Mouse (Mus musculus): Measurements from ENCODE around the gene Ikzf4.
"Not testable (repeated sequence)": the region's sequence is repeated elsewhere in the genome, so short reads cannot be mapped to it uniquely, and the experiment has no call there.

Ikzf4 gene

GRCm38 (mm10) chr10:128639999-128640398 lies 5.8 kb downstream of the Ikzf4 start:
- no peak for DNase-seq (ENCODE audit: low spot score)

DNA sequence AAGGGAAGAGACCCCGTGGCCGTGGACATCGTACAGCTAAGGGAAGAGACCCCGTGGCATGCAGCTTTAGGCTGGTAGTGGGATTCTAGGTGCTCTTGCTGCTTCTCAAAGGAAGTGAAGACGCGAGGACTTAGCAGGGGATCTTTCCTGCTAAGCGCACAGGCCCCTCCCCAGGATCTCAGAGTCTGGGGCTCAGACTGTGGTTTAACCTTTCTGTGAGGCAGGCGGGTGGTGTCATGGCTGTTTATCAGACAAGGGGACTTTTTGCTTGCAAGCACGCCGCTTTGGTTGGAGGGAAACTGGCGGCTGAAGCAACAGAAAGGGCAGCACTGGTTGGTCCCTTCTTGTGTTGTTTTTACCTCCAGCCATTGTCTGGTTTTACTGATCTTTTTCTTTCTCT lies 8.8 kb downstream of the Ikzf4 start:
- no peak for DNase-seq (ENCODE audit: low spot score)

GRCm38 (mm10) chr10:128636561-128636960 lies 9.2 kb downstream of the Ikzf4 start:
- no peak for DNase-seq (ENCODE audit: low spot score)

- no peak for DNase-seq (ENCODE audit: low spot score)
These were observed 10.1 kb downstream of the Ikzf4 start for GRCm38 (mm10) chr10:128635697-128636096.

DNA sequence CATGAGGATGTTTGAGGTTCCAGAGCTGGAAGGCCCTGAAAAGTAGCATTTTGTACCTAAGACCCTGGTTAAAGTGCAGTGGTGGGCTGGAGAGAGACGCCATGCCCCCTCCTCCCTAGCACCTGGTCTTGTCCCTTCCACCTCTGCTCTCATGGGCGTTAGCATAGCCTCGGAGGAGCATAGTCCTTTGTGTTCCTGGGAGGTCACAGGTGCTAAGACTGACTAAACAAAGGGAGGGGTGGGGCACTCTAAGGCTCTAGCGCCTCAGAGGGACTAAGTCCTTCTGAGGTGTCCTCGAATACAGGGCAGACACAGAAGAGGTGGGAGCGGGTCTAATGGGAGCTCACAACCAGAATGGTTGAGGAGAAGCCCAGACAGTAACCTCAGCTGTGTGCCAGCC lies 14.2 kb downstream of the Ikzf4 start:
- no peak for DNase-seq (ENCODE audit: low spot score)

GRCm38 (mm10) chr10:128630306-128630705 lies 15.5 kb downstream of the Ikzf4 start:
- DNase-seq (ENCODE audit: low spot score), result not testable (repeated sequence)

DNA sequence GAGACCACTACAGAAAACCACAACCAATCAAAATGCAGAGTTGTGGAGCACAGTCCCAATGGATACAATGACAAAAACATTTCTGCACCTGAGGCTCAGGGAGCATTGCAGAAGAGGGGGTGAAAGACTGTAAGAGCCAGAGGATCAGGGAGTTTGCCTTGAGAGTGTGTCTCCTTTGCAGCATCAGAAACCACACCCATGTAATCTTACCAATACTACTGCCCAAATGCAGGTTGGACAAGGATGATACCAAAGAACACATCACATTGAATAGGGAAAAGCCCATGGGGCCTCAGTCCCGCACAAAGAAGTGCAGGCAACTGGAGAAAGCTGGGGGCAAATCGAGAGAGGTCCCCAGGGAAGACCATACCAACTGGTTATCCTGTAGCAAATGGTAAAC lies 16.0 kb downstream of the Ikzf4 start:
- DNase-seq (ENCODE audit: low spot score), result no peak

DNA sequence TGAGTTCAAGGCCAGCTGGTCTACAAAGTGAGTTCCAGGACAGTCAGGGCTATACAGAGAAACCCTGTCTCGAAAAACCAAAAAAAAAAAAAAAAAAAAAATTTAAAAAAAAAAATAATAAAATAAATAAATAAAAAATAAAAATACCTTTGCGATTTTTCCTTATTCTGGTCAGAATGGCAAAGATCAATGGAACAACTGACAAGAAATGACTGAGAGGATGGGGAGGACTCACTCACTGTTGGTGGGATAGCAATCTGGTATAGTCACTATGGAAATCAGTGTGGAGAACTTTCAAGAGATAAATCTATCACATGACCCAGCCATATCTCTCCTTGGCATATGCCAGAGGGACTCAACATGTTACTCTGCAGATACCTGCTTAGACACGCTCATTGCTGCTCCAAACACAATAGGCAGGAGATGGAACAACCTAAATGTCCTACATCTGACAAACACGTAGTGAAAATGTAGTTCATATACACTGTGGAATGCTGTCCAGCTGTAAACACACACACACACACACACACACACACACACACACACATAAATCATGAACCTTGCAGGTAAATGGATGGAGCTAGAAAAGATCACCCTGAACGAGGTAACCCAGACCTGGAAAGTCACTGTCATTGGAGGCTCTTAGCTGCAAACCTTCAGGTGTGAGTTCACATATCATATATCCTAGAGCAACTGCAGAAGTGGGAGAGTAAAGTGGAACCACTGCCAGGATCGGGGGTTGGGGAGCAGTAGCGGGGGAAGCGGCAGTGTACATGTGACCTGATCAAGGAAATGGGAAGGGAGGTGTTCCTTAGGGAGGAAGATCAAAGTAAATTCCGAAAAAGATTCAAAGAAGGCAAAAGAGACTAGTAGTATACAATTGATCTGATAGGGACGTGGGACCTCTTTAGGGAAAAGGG lies 18.1 kb downstream of the Ikzf4 start:
- DNase-seq (ENCODE audit: low spot score), result no peak

DNA sequence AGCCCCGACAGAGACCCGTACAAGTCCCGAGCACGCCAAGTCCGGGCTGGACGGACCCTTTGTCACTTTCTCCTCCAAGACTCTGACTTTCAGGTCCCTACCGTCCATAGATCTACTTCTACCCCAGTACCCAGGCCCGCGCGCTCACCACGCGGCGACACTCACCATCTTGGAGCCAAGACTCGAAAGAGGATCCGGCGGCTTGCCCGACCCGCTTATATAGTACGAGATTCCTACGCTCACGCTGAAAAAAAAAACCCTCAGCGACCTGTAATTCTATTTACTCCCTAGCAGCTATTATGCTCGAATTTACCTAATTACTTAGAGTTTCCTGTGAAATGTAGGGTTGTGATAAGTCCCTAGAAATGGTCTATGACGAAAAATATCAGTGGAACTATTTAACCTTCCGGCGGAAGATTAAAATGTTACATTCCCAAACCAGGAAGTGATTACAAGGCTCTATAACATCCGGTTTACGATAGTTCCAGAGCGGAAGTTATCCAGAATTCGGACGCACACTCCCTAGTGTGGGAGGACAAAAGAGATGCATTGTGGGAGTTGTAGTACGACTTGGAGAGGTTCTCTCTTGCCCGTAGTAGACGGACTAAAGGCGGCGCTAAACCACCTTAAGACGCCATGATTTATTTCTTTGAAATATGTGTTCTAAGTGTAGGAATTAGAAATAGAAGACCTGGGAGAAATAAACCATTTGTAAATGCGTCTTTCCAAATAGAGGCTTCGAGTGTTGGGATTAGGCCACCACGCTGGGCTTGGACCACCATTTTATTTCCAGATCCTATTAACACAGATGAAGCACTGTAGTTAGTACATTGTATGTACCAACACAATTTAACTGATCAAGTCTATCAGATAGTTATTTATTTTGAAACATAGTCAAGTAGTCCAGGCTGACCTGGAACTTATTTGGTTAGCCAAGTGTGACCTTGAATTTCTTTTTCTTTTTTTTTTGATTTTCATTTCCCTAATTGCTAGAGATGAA lies 19.2 kb downstream of the Ikzf4 start, which contains the start of gene Rps26:
Gene Rps26 (minus strand): TSS at position 437 of the 1,000 bp plus-strand sequence.
- peak; percentile 83 for DNase-seq (ENCODE audit: low spot score)

GRCm38 (mm10) chr10:128625287-128625894 lies 20.4 kb downstream of the Ikzf4 start:
- no peak for DNase-seq (ENCODE audit: low spot score)

DNA sequence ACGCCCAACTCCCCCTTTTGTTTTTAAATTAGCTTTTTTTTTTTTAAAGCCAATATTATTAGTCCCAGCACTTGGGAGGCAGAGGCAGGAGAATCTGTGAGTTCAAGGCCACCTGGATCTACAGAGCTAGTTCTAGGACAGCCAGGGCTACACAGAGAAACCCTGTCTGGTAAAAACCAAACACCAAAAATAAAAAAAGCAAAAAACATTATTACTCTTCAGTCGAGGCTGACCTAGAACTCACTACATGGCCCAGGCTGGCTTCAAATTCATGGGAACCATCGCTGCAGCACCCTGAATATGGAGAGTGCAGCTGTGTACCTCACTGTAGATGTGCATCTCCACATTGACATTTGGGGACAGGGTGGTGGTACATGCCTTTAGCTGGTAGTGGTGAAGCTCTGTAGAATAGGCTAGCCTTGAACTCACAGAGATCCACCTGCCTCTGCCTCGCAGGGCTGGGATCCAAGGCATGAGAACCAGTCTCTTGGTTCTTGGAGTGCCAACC lies 22.6 kb downstream of the Ikzf4 start:
- DNase-seq (ENCODE audit: low spot score), result not testable (repeated sequence)

GRCm38 (mm10) chr10:128622702-128623101 lies 23.1 kb downstream of the Ikzf4 start:
- DNase-seq (ENCODE audit: low spot score), result no peak

GRCm38 (mm10) chr10:128621986-128622520 lies 23.7 kb downstream of the Ikzf4 start:
- DNase-seq (ENCODE audit: low spot score), result no peak

GRCm38 (mm10) chr10:128620241-128620640 lies 25.6 kb downstream of the Ikzf4 start:
- DNase-seq (ENCODE audit: low spot score), result no peak

- DNase-seq (ENCODE audit: low spot score), result not testable (repeated sequence)
These were observed 26.6 kb downstream of the Ikzf4 start for GRCm38 (mm10) chr10:128619148-128619547.

DNA sequence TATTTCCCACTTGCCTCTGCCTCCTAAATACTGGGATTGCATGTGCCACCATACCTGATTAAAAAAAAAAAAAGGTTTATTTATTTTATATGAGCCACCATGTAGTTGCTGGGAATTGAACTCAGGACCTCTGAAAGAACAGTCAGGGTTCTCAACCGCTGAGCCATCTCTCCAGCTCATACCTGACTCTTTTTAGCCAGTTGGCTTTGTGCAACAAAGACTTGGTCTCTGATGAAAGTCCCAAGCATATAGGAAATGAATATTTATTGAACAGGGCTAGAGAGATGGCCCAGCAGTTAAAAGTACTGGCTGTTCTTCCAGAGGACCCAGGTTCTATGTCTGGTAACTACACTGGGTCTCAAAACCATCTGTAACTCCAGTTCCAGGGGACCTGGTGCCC lies 27.2 kb downstream of the Ikzf4 start:
- DNase-seq (ENCODE audit: low spot score), result no peak

DNA sequence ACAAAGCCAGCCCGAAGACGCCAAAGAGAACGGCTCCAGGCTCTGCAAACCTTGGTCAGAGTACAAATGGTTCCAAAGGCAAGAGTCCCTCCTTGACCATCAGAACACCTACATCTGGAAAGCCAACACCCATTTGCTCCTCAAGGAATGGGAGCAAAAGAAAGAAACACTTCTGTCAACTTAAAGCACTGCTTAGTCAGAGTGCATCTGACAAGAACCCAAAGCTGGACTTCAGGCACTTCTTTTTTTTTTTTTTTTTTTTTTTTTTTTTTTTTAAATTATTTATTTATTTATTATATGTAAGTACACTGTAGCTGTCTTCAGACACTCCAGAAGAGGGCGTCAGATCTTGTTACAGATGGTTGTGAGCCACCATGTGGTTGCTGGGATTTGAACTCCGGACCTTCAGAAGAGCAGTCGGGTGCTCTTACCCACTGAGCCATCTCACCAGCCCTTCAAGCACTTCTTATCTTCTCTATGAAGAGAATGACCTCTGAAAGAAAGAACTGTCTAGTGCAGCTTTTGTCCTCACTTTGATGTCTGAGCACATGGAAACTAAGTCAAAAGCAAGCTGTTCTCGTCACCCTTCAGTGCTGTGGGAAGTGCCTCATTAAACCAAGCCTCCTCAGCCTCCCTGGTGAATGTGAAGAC lies 29.9 kb downstream of the Ikzf4 start:
- not testable (repeated sequence) for DNase-seq (ENCODE audit: low spot score)

GRCm38 (mm10) chr10:128614934-128615333 lies 30.9 kb downstream of the Ikzf4 start:
- no peak for DNase-seq (ENCODE audit: low spot score)

DNA sequence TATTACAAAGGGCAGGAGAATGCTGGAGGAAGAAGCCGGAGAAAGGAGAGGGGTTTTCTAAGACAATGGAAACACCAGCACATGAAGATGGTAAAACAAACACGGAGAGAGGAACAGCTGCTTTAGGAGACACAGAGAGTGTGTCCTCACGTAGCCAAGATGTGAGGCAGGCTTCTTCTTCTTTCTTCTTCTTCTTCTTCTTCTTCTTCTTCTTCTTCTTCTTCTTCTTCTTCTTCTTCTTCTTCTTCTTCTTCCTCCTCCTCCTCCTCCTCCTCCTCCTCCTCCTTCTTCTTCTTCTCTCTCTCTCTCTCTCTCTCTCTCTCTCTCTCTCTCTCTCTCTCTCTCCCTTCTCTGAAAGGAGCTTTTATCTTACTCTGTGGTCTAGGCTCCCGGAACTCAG lies 32.0 kb downstream of the Ikzf4 start:
- not testable (repeated sequence) for DNase-seq (ENCODE audit: low spot score)

DNA sequence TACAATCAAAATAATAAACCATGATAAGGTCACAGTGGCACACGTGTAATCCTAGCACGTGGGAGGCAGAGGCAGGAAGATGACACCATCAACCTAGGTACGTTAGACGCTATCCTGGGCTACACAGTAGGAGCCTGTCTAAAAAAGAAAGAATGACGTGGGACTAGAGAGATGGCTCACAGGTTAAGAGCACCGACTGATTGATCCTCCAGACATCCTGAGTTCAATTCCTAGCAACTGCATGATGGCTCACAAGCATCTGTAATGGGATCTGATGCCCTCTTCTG lies 32.7 kb downstream of the Ikzf4 start:
- no peak for DNase-seq (ENCODE audit: low spot score)

DNA sequence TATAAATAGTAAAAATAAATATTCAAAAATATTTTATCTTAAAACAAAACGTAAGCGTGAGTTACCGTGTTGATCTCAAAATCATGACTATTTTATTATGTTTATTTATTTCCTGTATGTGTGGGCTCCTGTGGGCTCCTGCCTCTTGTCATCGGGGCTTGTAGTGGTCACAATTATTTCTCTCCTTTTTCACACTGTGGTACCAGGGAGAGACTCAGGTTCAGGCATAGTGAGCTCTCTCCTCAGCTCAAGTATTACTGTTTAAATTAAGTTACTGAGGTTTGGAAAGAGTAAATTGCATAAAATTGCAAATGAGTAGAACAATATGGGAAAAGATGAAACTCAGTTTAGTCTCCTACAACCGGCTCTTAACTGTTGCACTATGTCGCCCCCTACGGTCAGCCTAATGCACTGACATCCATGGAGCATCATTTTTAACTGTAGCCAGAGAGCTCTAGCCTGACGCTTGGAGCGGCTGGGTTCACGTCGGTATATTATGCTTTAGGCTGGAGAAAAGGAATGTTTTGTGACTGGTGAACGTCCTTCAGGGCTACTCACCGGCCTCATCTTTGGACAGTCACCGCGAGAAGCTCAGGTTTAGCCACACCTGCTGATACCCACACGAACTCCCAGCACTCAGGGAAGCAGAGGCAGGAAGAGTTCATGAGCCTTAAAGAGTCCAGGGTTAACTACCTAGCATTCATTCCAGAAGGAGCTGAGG lies 33.2 kb downstream of the Ikzf4 start:
- peak; percentile 81 for DNase-seq (ENCODE audit: low spot score)
